Mouse (Mus musculus): Measurements from ENCODE around the gene Spata17.

DNA sequence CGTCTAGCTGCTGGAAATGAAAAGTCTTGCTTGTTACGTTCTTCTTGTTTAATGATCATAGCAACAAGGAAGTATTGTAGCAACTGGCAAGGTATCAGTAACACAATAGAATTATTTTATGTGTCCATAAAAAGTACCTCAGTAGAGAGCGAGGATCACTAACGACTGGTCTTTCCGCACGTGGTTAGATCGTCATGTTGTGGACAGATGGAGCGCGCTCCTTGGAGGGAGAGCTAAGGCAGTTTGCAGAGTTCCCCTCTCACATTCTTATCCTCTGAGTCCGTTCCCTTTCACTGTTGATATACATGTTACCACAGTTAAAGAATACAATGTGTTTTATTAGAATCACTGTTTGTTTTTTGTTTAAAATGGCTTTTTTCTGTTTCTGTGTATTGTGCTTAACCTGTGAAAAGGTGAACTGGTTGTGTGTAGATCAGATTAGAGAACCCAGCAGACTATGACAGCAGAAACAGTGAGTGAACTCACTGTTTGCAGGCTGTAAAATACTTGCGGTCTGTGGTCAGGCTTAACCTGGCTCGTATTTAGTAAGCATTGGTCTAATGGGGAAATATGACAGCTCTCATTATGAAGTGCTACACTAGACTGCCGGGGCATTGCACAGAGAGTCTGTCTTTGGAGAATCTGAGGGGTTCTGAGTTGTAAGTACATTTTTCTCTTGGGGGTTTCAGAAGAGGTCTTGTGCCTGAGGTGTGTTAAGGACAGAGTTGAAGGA lies 13.3 kb upstream of the Spata17 start:
- no peak for TF ChIP-seq TAL1 (IDR thresholded peaks at IDR 0.05; ENCODE audit: low read length)
- TF ChIP-seq GATA1 (IDR thresholded peaks at IDR 0.05; ENCODE audit: low read length), result no peak
